Mouse (Mus musculus): Measurements from ENCODE around the gene Lrrc57. TPM values are rescaled to one million over a fixed set of nuclear protein-coding genes. Genes with fewer than 3 reads are reported as not detected.

Lrrc57 gene
- total RNA-seq, 2 experiments from 2014 or later: 7.3 to 18.9 TPM

Other genes starting within 250 kb of the Lrrc57 start
- gene Ganc, start 205.6 kb downstream of the Lrrc57 start, total RNA-seq (2014; fragmentation: Nextera tagmentation): 16.9 and 36.3 TPM in 2 replicates
- gene Ganc, start 205.6 kb downstream of the Lrrc57 start, total RNA-seq (2017): 20.1 and 33.1 TPM in 2 replicates
- gene Tmem87a, start 205.4 kb downstream of the Lrrc57 start, total RNA-seq (2014; fragmentation: Nextera tagmentation): 24.8 and 27.8 TPM in 2 replicates
- gene Tmem87a, start 205.4 kb downstream of the Lrrc57 start, total RNA-seq (2017): 52.1 and 74.8 TPM in 2 replicates
- 1.4 TPM in 1 of 2 replicates, not detected in the other for gene Capn3, start 153.5 kb downstream of the Lrrc57 start, total RNA-seq (2014; fragmentation: Nextera tagmentation)
- 1.4 and 1.6 TPM in 2 replicates for gene Capn3, start 153.5 kb downstream of the Lrrc57 start, total RNA-seq (2017)
- 110 and 113 TPM in 2 replicates for gene Zfp106, start 45.7 kb downstream of the Lrrc57 start, total RNA-seq (2014; fragmentation: Nextera tagmentation)
- 139 and 142 TPM in 2 replicates for gene Zfp106, start 45.7 kb downstream of the Lrrc57 start, total RNA-seq (2017)
- 51.2 and 56.5 TPM in 2 replicates for gene Snap23, start 41.8 kb downstream of the Lrrc57 start, total RNA-seq (2014; fragmentation: Nextera tagmentation)
- 92.1 and 119 TPM in 2 replicates for gene Snap23, start 41.8 kb downstream of the Lrrc57 start, total RNA-seq (2017)
- gene Haus2, start 137 bp downstream of the Lrrc57 start, total RNA-seq (2014; fragmentation: Nextera tagmentation): 20.4 and 22.0 TPM in 2 replicates
- gene Haus2, start 137 bp downstream of the Lrrc57 start, total RNA-seq (2017): 17.9 and 20.8 TPM in 2 replicates
- gene Stard9, start 19.6 kb upstream of the Lrrc57 start, total RNA-seq (2014; fragmentation: Nextera tagmentation): 3.5 and 10.7 TPM in 2 replicates
- 0.62 and 1.1 TPM in 2 replicates for gene Stard9, start 19.6 kb upstream of the Lrrc57 start, total RNA-seq (2017)
- 27.6 and 41.7 TPM in 2 replicates for gene Cdan1, start 240.6 kb upstream of the Lrrc57 start, total RNA-seq (2014; fragmentation: Nextera tagmentation)
- 17.0 and 24.1 TPM in 2 replicates for gene Cdan1, start 240.6 kb upstream of the Lrrc57 start, total RNA-seq (2017)
- gene Ttbk2, start 241.1 kb upstream of the Lrrc57 start, total RNA-seq (2014; fragmentation: Nextera tagmentation): 3.1 and 7.9 TPM in 2 replicates
- 4.0 and 6.3 TPM in 2 replicates for gene Ttbk2, start 241.1 kb upstream of the Lrrc57 start, total RNA-seq (2017)

Measured in granulocyte monocyte progenitor cell, adult 5-6 weeks (primary cell).